Mouse (Mus musculus) brain, adult 2 months (tissue): Measurements from ENCODE around the gene Zcchc9.
"Not testable (repeated sequence)": the region's sequence is repeated elsewhere in the genome, so short reads cannot be mapped to it uniquely, and the experiment has no call there.

ENCODE experiments used
- DNase-seq: peaks from one replicate; pipeline ENCODE4 v3.0.0; 2011; ENCODE audit warnings: low read depth, low spot score

The Zcchc9 gene

GRCm38 (mm10) chr13:91807155-91807839 lies at the start of gene Zcchc9:
Gene Zcchc9, minus strand, starts transcription at chr13:91807705.
- peak; percentile 96 for DNase-seq

- no peak for DNase-seq
Observed at GRCm38 (mm10) chr13:91854412-91854811, 46.9 kb upstream of the Zcchc9 start.

GRCm38 (mm10) chr13:91827876-91828275 lies 20.4 kb upstream of the Zcchc9 start:
- DNase-seq, result no peak

GRCm38 (mm10) chr13:91826066-91826465 lies 18.6 kb upstream of the Zcchc9 start:
- DNase-seq, result no peak

- DNase-seq, result peak; percentile 8
Observed at GRCm38 (mm10) chr13:91824845-91825550, 17.5 kb upstream of the Zcchc9 start.

- peak; percentile 12 for DNase-seq
Observed at GRCm38 (mm10) chr13:91823735-91824134, 16.2 kb upstream of the Zcchc9 start.

GRCm38 (mm10) chr13:91814670-91815069 lies 7.2 kb upstream of the Zcchc9 start:
- no peak for DNase-seq

GRCm38 (mm10) chr13:91809476-91809875 lies 2.0 kb upstream of the Zcchc9 start:
- DNase-seq, result peak; percentile 39

- DNase-seq, result peak; percentile 36
Observed at GRCm38 (mm10) chr13:91807874-91808575, 520 bp upstream of the Zcchc9 start.

- DNase-seq, result no peak
Observed at GRCm38 (mm10) chr13:91801726-91802125, 5.8 kb downstream of the Zcchc9 start.

- DNase-seq, result peak; percentile 49
Observed at GRCm38 (mm10) chr13:91797442-91797841, 10.1 kb downstream of the Zcchc9 start.

GRCm38 (mm10) chr13:91796916-91797315 lies 10.6 kb downstream of the Zcchc9 start:
- no peak for DNase-seq

GRCm38 (mm10) chr13:91796003-91796402 lies 11.5 kb downstream of the Zcchc9 start:
- no peak for DNase-seq

- no peak for DNase-seq
Observed at GRCm38 (mm10) chr13:91795593-91795992, 11.9 kb downstream of the Zcchc9 start.

GRCm38 (mm10) chr13:91794926-91795436 lies 12.5 kb downstream of the Zcchc9 start:
- DNase-seq, result no peak

GRCm38 (mm10) chr13:91792035-91792434 lies 15.5 kb downstream of the Zcchc9 start:
- DNase-seq, result no peak

GRCm38 (mm10) chr13:91779892-91780291 lies 27.6 kb downstream of the Zcchc9 start:
- peak; percentile 33 for DNase-seq

- DNase-seq, result no peak
Observed at GRCm38 (mm10) chr13:91778092-91778491, 29.4 kb downstream of the Zcchc9 start.

GRCm38 (mm10) chr13:91768683-91769651 lies 38.5 kb downstream of the Zcchc9 start:
- DNase-seq, result no peak

GRCm38 (mm10) chr13:91765627-91766026 lies 41.9 kb downstream of the Zcchc9 start:
- DNase-seq, result no peak

GRCm38 (mm10) chr13:91763654-91764053 lies 43.9 kb downstream of the Zcchc9 start:
- DNase-seq, result not testable (repeated sequence)
